Mouse (Mus musculus) embryonic facial prominence, embryonic 10.5 days (tissue): ENCODE results near the gene Ubald2. TPM values are rescaled to one million over a fixed set of nuclear protein-coding genes. Genes with fewer than 3 reads are reported as not detected.
"Not testable (repeated sequence)": the region's sequence is repeated elsewhere in the genome, so short reads cannot be mapped to it uniquely, and the experiment has no call there.

Experiments
- DNase-seq: peaks from one replicate; pipeline ENCODE4 v3.0.0-alpha.2; 2017; ENCODE audit warnings: low spot score
- H3K27ac ChIP-seq: fragments of 300-500 bp; sonication (generic); replicated peaks from 2 replicates; pipeline ENCODE4 v1.5.1; 2016; ENCODE audit warnings: mild to moderate bottlenecking
- H3K27me3 ChIP-seq: fragments of 300-500 bp; sonication (generic); replicated peaks from 2 replicates; pipeline ENCODE4 v1.6.1; 2016; ENCODE audit warnings: low read depth, mild to moderate bottlenecking; ENCODE audit not compliant: poor library complexity, severe bottlenecking
- H3K36me3 ChIP-seq: fragments of 300-500 bp; sonication (generic); replicated peaks from 2 replicates; pipeline ENCODE4 v1.6.1; 2016; ENCODE audit warnings: mild to moderate bottlenecking, moderate library complexity
- H3K4me1 ChIP-seq: fragments of 300-500 bp; sonication (generic); 2 replicates; pipeline ENCODE4 v1.6.1; 2016
- H3K4me3 ChIP-seq: fragments of 300-500 bp; sonication (generic); 2 replicates; pipeline ENCODE4 v1.5.1; 2016; ENCODE audit warnings: mild to moderate bottlenecking, moderate library complexity
- H3K9me3 ChIP-seq: fragments of 300-500 bp; sonication (generic); 2 replicates; pipeline ENCODE4 v1.6.1; 2016; ENCODE audit warnings: mild to moderate bottlenecking
- WGBS: fragments of 180-500 bp; shearing (Covaris S2); methylation state at CpG from one replicate; pipeline ENCODE4 v1.1.7; 2016; 5-methylcytosine and 5-hydroxymethylcytosine counted together
- polyA plus RNA-seq: library from polyadenylated mRNA; unstranded; fragments of >200 nt; fragmentation: Nextera tagmentation; extraction: Ambion mirVana; gene quantifications from 2 replicates; pipeline ENCODE4 v1.2.1, GENCODE M21; 2016

The Ubald2 gene
- polyA plus RNA-seq, 1 experiment from 2014 or later = 43.7 TPM

GRCm38 (mm10) chr11:116418841-116419462 is 14.9 kb upstream of the Ubald2 start:
- H3K36me3 ChIP-seq = no peaks in the 10 kb centered on the region
- H3K9me3 ChIP-seq = no peaks in the 10 kb centered on the region
- WGBS = 80% methylated on average over 6 of the region's 6 CpGs
- peak overlapping the region; percentile 87 for H3K27ac ChIP-seq
- DNase-seq = no peak
- H3K4me1 ChIP-seq = peaks cover 45% of the 10 kb centered on the region
- peak overlapping the region; percentile 9; the same call in 1 of the 2 replicates for H3K4me3 ChIP-seq
- H3K27me3 ChIP-seq = peaks cover 14% of the 10 kb centered on the region

GRCm38 (mm10) chr11:116421102-116421501 is 12.8 kb upstream of the Ubald2 start:
- Histone ChIP-seq H3K36me3 (no peaks in the 10 kb centered on the region), H3K9me3 (no peaks in the 10 kb centered on the region), H3K4me3 (no peak overlapping the region), H3K27me3 (no peaks in the 10 kb centered on the region), H3K27ac (no peak overlapping the region), H3K4me1 (peaks cover 52% of the 10 kb centered on the region)
- WGBS = 68% methylated on average over 6 of the region's 6 CpGs
- no peak for DNase-seq

GRCm38 (mm10) chr11:116422562-116422961 is 11.3 kb upstream of the Ubald2 start:
- Histone ChIP-seq H3K4me3 (no peak overlapping the region), H3K27me3 (no peaks in the 10 kb centered on the region), H3K9me3 (no peaks in the 10 kb centered on the region), H3K27ac (no peak overlapping the region), H3K4me1 (peaks cover 41% of the 10 kb centered on the region), H3K36me3 (no peaks in the 10 kb centered on the region)
- no peak for DNase-seq
- 86% methylated on average over 2 of the region's 2 CpGs for WGBS

- DNase-seq = no peak
- Histone ChIP-seq H3K4me3 (no peak overlapping the region), H3K27ac (no peak overlapping the region), H3K9me3 (no peaks in the 10 kb centered on the region), H3K4me1 (peaks cover 35% of the 10 kb centered on the region), H3K36me3 (no peaks in the 10 kb centered on the region), H3K27me3 (no peaks in the 10 kb centered on the region)
- WGBS = 85% methylated on average over 6 of the region's 6 CpGs
Observed at GRCm38 (mm10) chr11:116423214-116423613, 10.7 kb upstream of the Ubald2 start.

GRCm38 (mm10) chr11:116423782-116424620 is 9.9 kb upstream of the Ubald2 start:
- 84% methylated on average over 10 of the region's 10 CpGs for WGBS
- DNase-seq = no peak
- Histone ChIP-seq H3K4me3 (no peak overlapping the region), H3K4me1 (peaks cover 30% of the 10 kb centered on the region), H3K9me3 (no peaks in the 10 kb centered on the region), H3K27ac (no peak overlapping the region), H3K36me3 (no peaks in the 10 kb centered on the region), H3K27me3 (no peaks in the 10 kb centered on the region)

GRCm38 (mm10) chr11:116424621-116425407 is 9.1 kb upstream of the Ubald2 start:
- Histone ChIP-seq H3K9me3 (no peaks in the 10 kb centered on the region), H3K4me1 (peaks cover 36% of the 10 kb centered on the region), H3K4me3 (no peak overlapping the region), H3K36me3 (no peaks in the 10 kb centered on the region), H3K27me3 (no peaks in the 10 kb centered on the region), H3K27ac (no peak overlapping the region)
- no peak for DNase-seq
- WGBS = 53% methylated on average over 8 of the region's 8 CpGs

- not testable (repeated sequence) for H3K27me3 ChIP-seq, DNase-seq, H3K9me3 ChIP-seq, H3K27ac ChIP-seq, H3K4me3 ChIP-seq, H3K36me3 ChIP-seq
- WGBS = 88% methylated on average over 11 of the region's 11 CpGs
- H3K4me1 ChIP-seq = peaks cover 30% of the 10 kb centered on the region
Observed at GRCm38 (mm10) chr11:116426328-116426727, 7.6 kb upstream of the Ubald2 start.

GRCm38 (mm10) chr11:116426852-116427575 is 6.9 kb upstream of the Ubald2 start:
- Histone ChIP-seq H3K27me3 (peaks cover 13% of the 10 kb centered on the region; the same call in 1 of the 2 replicates), H3K36me3 (no peaks in the 10 kb centered on the region)
- WGBS = 73% methylated on average over 6 of the region's 6 CpGs

GRCm38 (mm10) chr11:116428872-116429859 is 4.7 kb upstream of the Ubald2 start:
- Histone ChIP-seq H3K27ac (no peak overlapping the region), H3K4me3 (no peak overlapping the region)
- no peak for DNase-seq

More at GRCm38 (mm10) chr11:116426852-116427575, 6.9 kb upstream of the Ubald2 start:
- no peak overlapping the region for H3K4me3 ChIP-seq
- no peak for DNase-seq
- peaks cover 32% of the 10 kb centered on the region for H3K4me1 ChIP-seq
- no peaks in the 10 kb centered on the region for H3K9me3 ChIP-seq
- H3K27ac ChIP-seq = no peak overlapping the region

GRCm38 (mm10) chr11:116429862-116430613 is 3.9 kb upstream of the Ubald2 start:
- no peak overlapping the region for H3K27ac ChIP-seq
- no peaks in the 10 kb centered on the region for H3K9me3 ChIP-seq
- peaks cover 13% of the 10 kb centered on the region; the same call in 1 of the 2 replicates for H3K27me3 ChIP-seq
- 83% methylated on average over 9 of the region's 9 CpGs for WGBS
- peaks cover 34% of the 10 kb centered on the region for H3K4me1 ChIP-seq
- no peak overlapping the region for H3K4me3 ChIP-seq
- no peaks in the 10 kb centered on the region for H3K36me3 ChIP-seq
- no peak for DNase-seq

More at GRCm38 (mm10) chr11:116428872-116429859, 4.7 kb upstream of the Ubald2 start:
- peaks cover 13% of the 10 kb centered on the region; the same call in 1 of the 2 replicates for H3K27me3 ChIP-seq
- H3K9me3 ChIP-seq = no peaks in the 10 kb centered on the region
- H3K4me1 ChIP-seq = peaks cover 40% of the 10 kb centered on the region
- WGBS = 50% methylated on average over 13 of the region's 13 CpGs
- H3K36me3 ChIP-seq = no peaks in the 10 kb centered on the region
